Mouse (Mus musculus): ENCODE data around the gene Epha8. TPM values are rescaled to one million over a fixed set of nuclear protein-coding genes. Genes with fewer than 3 reads are reported as not detected.

The Epha8 gene
- polyA plus RNA-seq, 1 experiment from 2014 or later: 0.52 TPM

GRCm38 (mm10) chr4:136944558-136945350 is 11.9 kb downstream of the Epha8 start:
- 76% methylated on average over 11 of the region's 11 CpGs for WGBS
- H3K9ac ChIP-seq (replicated peaks; ENCODE audit: low read depth, low read length): no peak overlapping the region

GRCm38 (mm10) chr4:136943175-136943574 is 13.4 kb downstream of the Epha8 start:
- Histone ChIP-seq H3K36me3 (ENCODE audit: control insufficient read depth, insufficient read depth, low read length) (no peaks in the 10 kb centered on the region), H3K4me2 (replicated peaks; ENCODE audit: low read depth, low read length) (no peak overlapping the region), H3K9ac (replicated peaks; ENCODE audit: low read depth, low read length) (no peak overlapping the region), H3K9me3 (ENCODE audit: control insufficient read depth, low read depth, low read length) (no peaks in the 10 kb centered on the region), H3K4me3 (ENCODE audit: low read depth, low read length) (no peak overlapping the region), H3K4me1 (ENCODE audit: control insufficient read depth, insufficient read depth, low read length) (no peaks in the 10 kb centered on the region), H3K27ac (ENCODE audit: low read length) (no peak overlapping the region), H3K27me3 (ENCODE audit: control insufficient read depth, insufficient read depth, low read length) (no peaks in the 10 kb centered on the region)
- WGBS: 18% methylated on average over 13 of the region's 13 CpGs
- no peak for ATAC-seq (ENCODE audit: insufficient number of reproducible peaks, insufficient read depth, low FRiP score, low read depth)

More at GRCm38 (mm10) chr4:136944558-136945350, 11.9 kb downstream of the Epha8 start:
- H3K27ac ChIP-seq (ENCODE audit: low read length): no peak overlapping the region
- no peaks in the 10 kb centered on the region for H3K36me3 ChIP-seq (ENCODE audit: control insufficient read depth, insufficient read depth, low read length)
- no peaks in the 10 kb centered on the region for H3K27me3 ChIP-seq (ENCODE audit: control insufficient read depth, insufficient read depth, low read length)
- no peak overlapping the region for H3K4me2 ChIP-seq (replicated peaks; ENCODE audit: low read depth, low read length)
- ATAC-seq (ENCODE audit: insufficient number of reproducible peaks, insufficient read depth, low FRiP score, low read depth): no peak
- no peaks in the 10 kb centered on the region for H3K4me1 ChIP-seq (ENCODE audit: control insufficient read depth, insufficient read depth, low read length)
- H3K9me3 ChIP-seq (ENCODE audit: control insufficient read depth, low read depth, low read length): no peaks in the 10 kb centered on the region
- H3K4me3 ChIP-seq (ENCODE audit: low read depth, low read length): no peak overlapping the region

DNA sequence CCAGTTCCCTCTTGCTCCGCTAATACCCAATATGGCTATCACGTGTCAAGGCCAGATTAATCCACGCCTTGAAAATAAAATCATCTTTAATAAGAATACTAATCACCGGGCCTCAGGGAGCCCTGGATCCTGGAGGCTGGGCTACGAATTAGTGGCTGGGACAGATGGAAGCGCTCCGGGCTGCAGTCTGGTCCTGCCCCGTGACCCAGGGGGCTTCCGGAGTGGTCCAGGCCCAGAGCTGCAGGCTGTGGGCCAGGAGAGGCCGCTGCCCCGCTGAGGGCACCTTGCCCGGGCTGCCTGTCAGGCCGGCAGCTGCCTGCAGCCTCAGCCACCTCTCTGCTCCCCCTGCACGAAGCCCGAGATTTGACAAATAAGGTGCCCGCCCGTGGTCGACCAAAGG is 13.9 kb downstream of the Epha8 start:
- no peak overlapping the region for H3K4me3 ChIP-seq (ENCODE audit: low read depth, low read length)
- no peaks in the 10 kb centered on the region for H3K36me3 ChIP-seq (ENCODE audit: control insufficient read depth, insufficient read depth, low read length)
- no peaks in the 10 kb centered on the region for H3K9me3 ChIP-seq (ENCODE audit: control insufficient read depth, low read depth, low read length)
- H3K9ac ChIP-seq (replicated peaks; ENCODE audit: low read depth, low read length): no peak overlapping the region
- no peak overlapping the region for H3K4me2 ChIP-seq (replicated peaks; ENCODE audit: low read depth, low read length)
- no peaks in the 10 kb centered on the region for H3K27me3 ChIP-seq (ENCODE audit: control insufficient read depth, insufficient read depth, low read length)
- no peak for ATAC-seq (ENCODE audit: insufficient number of reproducible peaks, insufficient read depth, low FRiP score, low read depth)
- no peaks in the 10 kb centered on the region for H3K4me1 ChIP-seq (ENCODE audit: control insufficient read depth, insufficient read depth, low read length)
- H3K27ac ChIP-seq (ENCODE audit: low read length): no peak overlapping the region
- 15% methylated on average over 18 of the region's 18 CpGs for WGBS

- WGBS: 87% methylated on average over 5 of the region's 5 CpGs
- no peaks in the 10 kb centered on the region for H3K27me3 ChIP-seq (ENCODE audit: control insufficient read depth, insufficient read depth, low read length)
- H3K9ac ChIP-seq (replicated peaks; ENCODE audit: low read depth, low read length): no peak overlapping the region
- no peaks in the 10 kb centered on the region for H3K9me3 ChIP-seq (ENCODE audit: control insufficient read depth, low read depth, low read length)
- H3K27ac ChIP-seq (ENCODE audit: low read length): no peak overlapping the region
- H3K36me3 ChIP-seq (ENCODE audit: control insufficient read depth, insufficient read depth, low read length): no peaks in the 10 kb centered on the region
- H3K4me1 ChIP-seq (ENCODE audit: control insufficient read depth, insufficient read depth, low read length): peaks cover 4% of the 10 kb centered on the region; the same call in 1 of the 2 replicates
- no peak for ATAC-seq (ENCODE audit: insufficient number of reproducible peaks, insufficient read depth, low FRiP score, low read depth)
- H3K4me2 ChIP-seq (replicated peaks; ENCODE audit: low read depth, low read length): no peak overlapping the region
- H3K4me3 ChIP-seq (ENCODE audit: low read depth, low read length): no peak overlapping the region
Observed at GRCm38 (mm10) chr4:136937935-136938334, 18.7 kb downstream of the Epha8 start.

DNA sequence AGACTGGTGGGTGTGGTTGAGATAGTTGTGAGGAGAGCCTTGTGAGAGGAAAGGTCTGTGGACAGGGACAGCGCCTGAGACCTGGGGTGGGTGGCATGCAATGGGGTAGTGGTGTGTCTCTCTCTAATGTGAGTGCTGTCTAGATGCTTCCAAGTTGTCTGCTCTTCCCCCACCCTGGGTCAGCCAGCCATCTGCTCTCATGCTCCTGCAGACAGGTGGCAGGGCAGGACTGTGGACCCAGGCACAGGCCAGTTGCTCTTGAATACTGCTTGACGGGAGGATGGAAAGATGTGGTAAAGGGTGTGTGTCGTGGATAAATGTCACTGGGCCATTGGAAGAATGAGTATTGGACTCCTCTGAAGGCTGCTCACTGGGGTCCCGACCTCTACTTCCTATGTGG is 19.3 kb downstream of the Epha8 start:
- no peaks in the 10 kb centered on the region for H3K27me3 ChIP-seq (ENCODE audit: control insufficient read depth, insufficient read depth, low read length)

DNA sequence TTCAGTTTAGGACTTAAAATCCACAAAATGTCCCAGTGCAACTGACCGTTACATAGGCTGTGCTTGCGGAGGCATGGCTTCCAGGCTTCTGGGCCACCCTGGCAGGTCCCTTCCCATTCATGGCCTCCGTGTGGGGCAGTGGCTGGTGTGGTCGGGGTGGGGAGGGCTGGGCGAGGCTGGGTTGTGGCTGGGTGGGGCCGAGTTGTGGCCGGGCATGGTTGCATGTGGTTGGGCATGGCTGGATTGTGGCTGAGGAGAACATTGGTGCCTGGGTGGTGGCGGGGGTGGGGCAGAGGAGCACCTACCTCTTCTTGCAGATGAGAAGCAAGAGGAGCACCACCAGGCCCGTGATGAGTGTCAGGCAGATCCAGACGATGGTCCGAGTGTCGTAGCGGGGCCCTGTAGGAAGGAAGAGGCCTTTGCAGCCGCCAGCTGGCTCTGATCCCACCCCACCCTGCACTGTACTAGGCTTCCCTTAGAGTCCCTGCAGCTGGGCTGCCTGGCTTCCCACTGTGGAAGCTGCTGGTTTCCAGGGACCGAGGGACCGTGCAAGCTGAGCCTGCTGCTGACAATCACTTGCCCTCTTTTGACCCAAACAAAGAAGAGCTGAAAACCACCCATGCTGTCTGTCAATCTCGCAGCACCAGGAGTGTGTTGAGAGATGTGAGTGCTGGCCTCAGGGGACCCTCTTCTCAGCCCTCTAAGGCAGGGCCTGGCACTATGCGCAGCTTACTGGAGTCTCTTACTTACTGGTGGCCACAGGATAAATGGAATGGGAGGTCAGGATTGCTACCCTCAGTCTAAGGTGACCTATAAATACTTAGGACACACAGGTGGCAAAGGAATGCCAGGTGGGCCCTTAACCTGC is 21.6 kb downstream of the Epha8 start:
- no peak overlapping the region for H3K27ac ChIP-seq (ENCODE audit: low read length)
- WGBS: 58% methylated on average over 18 of the region's 18 CpGs
- ATAC-seq (ENCODE audit: insufficient number of reproducible peaks, insufficient read depth, low FRiP score, low read depth): no peak
- H3K4me1 ChIP-seq (ENCODE audit: control insufficient read depth, insufficient read depth, low read length): peaks cover 4% of the 10 kb centered on the region; the same call in 1 of the 2 replicates
- no peak overlapping the region for H3K4me2 ChIP-seq (replicated peaks; ENCODE audit: low read depth, low read length)
- no peaks in the 10 kb centered on the region for H3K9me3 ChIP-seq (ENCODE audit: control insufficient read depth, low read depth, low read length)
- H3K9ac ChIP-seq (replicated peaks; ENCODE audit: low read depth, low read length): no peak overlapping the region
- H3K36me3 ChIP-seq (ENCODE audit: control insufficient read depth, insufficient read depth, low read length): no peaks in the 10 kb centered on the region
- no peak overlapping the region for H3K4me3 ChIP-seq (ENCODE audit: low read depth, low read length)
- no peaks in the 10 kb centered on the region for H3K27me3 ChIP-seq (ENCODE audit: control insufficient read depth, insufficient read depth, low read length)

More for the DNA sequence above, 19.3 kb downstream of the Epha8 start:
- H3K9me3 ChIP-seq (ENCODE audit: control insufficient read depth, low read depth, low read length): no peaks in the 10 kb centered on the region
- H3K27ac ChIP-seq (ENCODE audit: low read length): no peak overlapping the region
- WGBS: 70% methylated on average over 4 of the region's 4 CpGs
- H3K4me1 ChIP-seq (ENCODE audit: control insufficient read depth, insufficient read depth, low read length): peaks cover 4% of the 10 kb centered on the region; the same call in 1 of the 2 replicates
- H3K4me2 ChIP-seq (replicated peaks; ENCODE audit: low read depth, low read length): no peak overlapping the region
- H3K36me3 ChIP-seq (ENCODE audit: control insufficient read depth, insufficient read depth, low read length): no peaks in the 10 kb centered on the region
- no peak overlapping the region for H3K9ac ChIP-seq (replicated peaks; ENCODE audit: low read depth, low read length)
- H3K4me3 ChIP-seq (ENCODE audit: low read depth, low read length): no peak overlapping the region
- no peak for ATAC-seq (ENCODE audit: insufficient number of reproducible peaks, insufficient read depth, low FRiP score, low read depth)

DNA sequence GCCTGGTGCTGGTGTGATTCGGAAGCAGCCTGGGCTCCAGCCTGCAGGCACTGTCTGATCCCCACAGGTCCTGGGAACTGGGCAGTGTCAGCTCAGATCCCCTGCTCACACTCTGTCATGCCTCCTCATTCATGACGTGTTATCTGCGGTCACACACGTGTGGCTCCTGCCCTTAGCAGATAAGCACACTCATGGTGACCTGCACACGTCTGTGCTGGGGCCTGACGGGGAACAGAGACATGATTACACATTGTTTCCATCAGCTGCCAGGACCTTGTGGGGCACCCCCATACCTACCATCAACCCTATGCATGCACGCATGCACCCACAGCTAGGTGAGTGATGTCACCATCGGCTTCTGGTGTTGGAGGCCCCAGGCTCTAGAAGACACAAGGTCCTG is 26.1 kb downstream of the Epha8 start:
- H3K27me3 ChIP-seq (ENCODE audit: control insufficient read depth, insufficient read depth, low read length): no peaks in the 10 kb centered on the region
- ATAC-seq (ENCODE audit: insufficient number of reproducible peaks, insufficient read depth, low FRiP score, low read depth): no peak
- no peak overlapping the region for H3K9ac ChIP-seq (replicated peaks; ENCODE audit: low read depth, low read length)
- no peak overlapping the region for H3K4me3 ChIP-seq (ENCODE audit: low read depth, low read length)
- 77% methylated on average over 8 of the region's 8 CpGs for WGBS
- H3K4me1 ChIP-seq (ENCODE audit: control insufficient read depth, insufficient read depth, low read length): peaks cover 4% of the 10 kb centered on the region; the same call in 1 of the 2 replicates
- H3K4me2 ChIP-seq (replicated peaks; ENCODE audit: low read depth, low read length): no peak overlapping the region
- H3K27ac ChIP-seq (ENCODE audit: low read length): no peak overlapping the region
- no peaks in the 10 kb centered on the region for H3K36me3 ChIP-seq (ENCODE audit: control insufficient read depth, insufficient read depth, low read length)
- no peaks in the 10 kb centered on the region for H3K9me3 ChIP-seq (ENCODE audit: control insufficient read depth, low read depth, low read length)

DNA sequence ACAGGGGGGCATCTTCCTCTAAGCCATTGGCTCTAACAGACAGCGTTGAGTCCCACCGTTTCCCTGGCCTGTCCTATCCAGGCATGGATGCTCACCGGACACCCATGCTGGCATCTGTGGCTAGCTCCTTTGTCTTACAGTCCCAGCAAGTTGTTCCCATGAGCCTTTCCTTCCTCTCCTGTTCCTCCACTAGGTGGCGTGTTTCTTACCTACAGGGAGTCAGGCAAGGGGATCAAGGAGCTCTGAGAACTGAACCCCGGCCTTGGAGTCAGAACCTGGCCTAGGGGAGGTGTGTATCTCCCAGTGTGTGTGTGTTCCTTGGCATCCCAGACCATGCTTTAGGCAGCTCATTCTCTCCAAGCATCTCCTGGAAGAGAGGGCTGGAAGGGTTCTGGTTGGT is 27.7 kb downstream of the Epha8 start:
- H3K27ac ChIP-seq (ENCODE audit: low read length): no peak overlapping the region
- no peaks in the 10 kb centered on the region for H3K27me3 ChIP-seq (ENCODE audit: control insufficient read depth, insufficient read depth, low read length)
- H3K9me3 ChIP-seq (ENCODE audit: control insufficient read depth, low read depth, low read length): no peaks in the 10 kb centered on the region
- no peak for ATAC-seq (ENCODE audit: insufficient number of reproducible peaks, insufficient read depth, low FRiP score, low read depth)
- H3K4me1 ChIP-seq (ENCODE audit: control insufficient read depth, insufficient read depth, low read length): no peaks in the 10 kb centered on the region
- H3K9ac ChIP-seq (replicated peaks; ENCODE audit: low read depth, low read length): no peak overlapping the region
- H3K4me2 ChIP-seq (replicated peaks; ENCODE audit: low read depth, low read length): no peak overlapping the region
- H3K4me3 ChIP-seq (ENCODE audit: low read depth, low read length): no peak overlapping the region
- WGBS: 9% methylated on average over 5 of the region's 5 CpGs
- H3K36me3 ChIP-seq (ENCODE audit: control insufficient read depth, insufficient read depth, low read length): no peaks in the 10 kb centered on the region

Data from stomach, embryonic 14.5 days (tissue).